Mouse (Mus musculus) kidney, adult 2 months (tissue): ENCODE results near the gene Crxos.

Experiments
- CTCF ChIP-seq: fragments of 200-500 bp; conservative IDR thresholded peaks from 2 replicates; pipeline ENCODE4 v1.5.1; 2011; ENCODE audit warnings: low read depth, mild to moderate bottlenecking, control low read depth, low read length, moderate library complexity, mixed read lengths; ENCODE audit not compliant: insufficient read depth, insufficient read length
- POLR2A ChIP-seq: fragments of 200-500 bp; IDR thresholded peaks from one replicate; pipeline ENCODE4 v1.6.1; 2011; ENCODE audit warnings: low read depth, low read length, control low read depth

DNA sequence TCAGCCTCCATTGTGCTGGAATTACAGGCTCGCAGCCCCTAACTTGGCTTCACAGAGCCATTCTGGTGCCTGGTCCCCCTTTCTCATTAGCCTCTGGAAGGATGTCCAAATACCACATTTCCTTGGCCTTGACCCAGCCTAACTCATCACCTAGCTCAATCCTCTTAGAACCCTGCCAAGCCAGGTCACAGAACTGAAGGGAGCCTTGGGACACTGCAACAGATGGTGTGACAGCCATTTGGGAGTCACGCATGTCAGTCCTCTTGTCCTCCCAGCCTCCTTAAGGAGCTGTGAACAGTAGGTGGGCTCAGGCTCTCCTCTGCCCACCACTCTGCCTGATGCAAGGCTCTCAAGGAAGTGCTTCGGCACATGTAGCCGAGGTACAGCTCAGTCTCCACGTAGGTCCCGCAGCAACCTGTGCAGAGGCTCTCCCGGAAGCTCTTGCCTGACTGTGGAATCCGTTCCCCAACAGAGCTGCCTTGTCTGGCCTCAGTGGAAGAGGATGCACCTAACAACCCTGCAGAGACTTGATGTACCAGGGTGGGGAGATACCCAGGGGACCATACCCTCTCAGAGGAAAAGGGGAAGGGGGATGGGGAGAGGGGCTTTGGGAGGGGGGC lies 25.7 kb downstream of the Crxos start:
- TF ChIP-seq POLR2A = no peak
- no peak for TF ChIP-seq CTCF
